Mouse (Mus musculus): Measurements from ENCODE around the gene Grifin.

The Grifin gene

DNA sequence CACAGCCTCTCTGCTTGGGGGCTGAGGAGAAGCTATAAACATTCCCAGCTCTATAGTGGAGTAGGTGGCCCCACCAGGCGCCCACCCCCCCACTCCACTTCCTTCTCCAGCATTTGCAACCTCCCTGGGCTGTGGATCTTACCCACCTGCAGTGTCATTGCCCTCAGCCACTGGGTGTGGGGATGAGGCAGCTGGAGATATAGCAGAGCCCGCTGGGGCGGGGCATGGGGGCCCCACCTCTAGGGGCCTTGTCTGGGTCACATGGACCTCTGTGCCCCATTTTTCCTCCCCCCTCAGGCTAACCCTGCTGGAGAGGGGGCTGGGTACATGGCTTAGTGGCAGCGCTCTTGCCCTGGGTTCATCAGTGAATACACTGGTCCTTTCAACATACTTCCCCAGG, at the start of gene Grifin:
TSS of gene Grifin (minus strand) at position 176 of the 400 bp plus-strand sequence.
- no peak for DNase-seq

DNA sequence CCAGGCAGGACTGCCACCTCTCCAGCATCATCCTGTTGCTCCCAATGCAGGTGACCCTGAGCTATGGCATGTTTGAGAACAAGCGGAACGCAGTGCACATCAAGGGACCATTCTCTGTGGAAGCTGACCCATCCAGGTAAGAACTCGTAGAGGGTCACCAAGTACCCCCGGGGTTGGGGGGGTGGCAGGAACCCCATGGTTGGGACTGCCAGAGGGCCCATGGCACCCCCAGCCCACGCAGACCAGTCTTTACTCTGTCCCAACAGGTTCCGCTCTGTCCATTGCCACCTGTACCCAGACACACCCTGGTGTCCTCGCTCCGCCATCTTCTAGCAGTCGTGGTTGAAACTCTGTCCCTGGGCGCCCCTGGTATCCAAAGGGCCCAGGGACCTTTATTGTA, 49.3 kb upstream of the Grifin start:
- no peak for DNase-seq

DNA sequence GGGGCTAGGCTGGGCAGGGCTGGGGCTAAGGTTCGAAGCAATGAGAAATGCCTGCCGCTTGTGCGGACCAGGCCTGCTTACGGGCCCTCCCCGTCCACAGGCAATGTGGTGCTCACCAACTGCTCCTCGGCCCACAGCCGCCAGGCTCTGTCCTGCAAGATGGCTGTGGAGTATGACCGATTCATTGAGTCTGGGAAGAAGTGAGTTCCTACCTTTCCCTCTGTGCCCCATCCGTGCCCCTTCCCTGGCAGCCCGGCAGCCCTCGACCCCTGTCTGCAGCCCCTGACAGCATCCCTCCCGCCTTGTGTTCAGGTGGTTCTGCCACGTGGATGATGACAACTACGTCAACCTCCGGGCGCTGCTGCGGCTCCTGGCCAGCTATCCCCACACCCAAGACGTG, 47.3 kb upstream of the Grifin start:
- DNase-seq, result peak in 1 of 2 experiments; percentile 16

DNA sequence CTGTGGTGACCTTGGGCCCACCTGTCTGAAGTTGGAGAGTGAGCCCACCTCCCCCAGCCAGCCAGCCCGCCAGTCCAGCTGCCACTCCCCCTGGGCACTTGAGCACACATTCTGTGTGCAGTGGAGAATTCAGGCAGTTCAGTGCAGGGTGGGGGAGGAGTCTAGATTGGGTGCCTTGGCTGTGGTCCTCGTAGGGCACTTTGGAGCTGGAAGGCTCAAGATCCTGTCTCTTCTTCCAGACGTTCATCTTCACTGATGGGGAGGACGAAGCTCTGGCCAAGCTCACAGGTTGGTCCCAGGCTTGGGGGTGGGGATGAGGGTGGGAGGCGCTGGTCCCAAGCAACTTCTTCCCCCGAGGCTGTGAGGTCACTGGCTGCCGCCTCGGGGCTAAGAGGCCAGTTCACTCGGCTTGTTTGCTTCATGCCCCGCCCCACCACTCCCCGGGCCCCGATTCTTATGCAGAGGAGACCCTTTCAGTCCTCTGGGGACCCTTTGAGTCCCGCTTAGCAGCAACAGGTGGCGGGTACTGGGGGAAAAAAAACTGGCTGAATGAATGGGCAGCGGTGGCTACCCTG, 46.8 kb upstream of the Grifin start:
- DNase-seq, result no peak

GRCm38 (mm10) chr5:140611021-140611583, 46.2 kb upstream of the Grifin start:
- peak; percentile 83 to 89 for DNase-seq

GRCm38 (mm10) chr5:140610273-140611011, 45.6 kb upstream of the Grifin start:
- DNase-seq, result peak; percentile 72 to 84

- DNase-seq, result peak; percentile 58 to 66
These were observed 44.8 kb upstream of the Grifin start for GRCm38 (mm10) chr5:140609511-140610272.

DNA sequence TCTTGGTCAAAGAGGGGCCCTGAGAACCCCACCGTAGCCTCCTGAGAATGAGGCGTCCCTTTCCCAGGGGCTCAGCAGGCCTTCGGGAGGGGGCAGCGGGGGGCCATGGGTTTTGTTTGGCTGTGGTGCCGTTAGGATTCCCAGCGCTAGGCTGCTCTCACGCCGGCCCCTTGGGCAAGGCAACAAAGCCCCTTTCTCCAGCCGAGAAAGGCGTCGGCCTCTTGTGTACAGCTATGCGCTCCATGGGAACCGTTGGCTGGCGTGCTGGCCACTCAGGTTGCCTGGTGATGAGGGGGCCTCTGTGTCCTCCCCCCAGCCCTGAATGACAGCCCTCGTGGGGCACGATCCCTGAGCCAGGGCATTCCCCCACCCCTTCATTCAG, 43.8 kb upstream of the Grifin start:
- DNase-seq, result no peak

DNA sequence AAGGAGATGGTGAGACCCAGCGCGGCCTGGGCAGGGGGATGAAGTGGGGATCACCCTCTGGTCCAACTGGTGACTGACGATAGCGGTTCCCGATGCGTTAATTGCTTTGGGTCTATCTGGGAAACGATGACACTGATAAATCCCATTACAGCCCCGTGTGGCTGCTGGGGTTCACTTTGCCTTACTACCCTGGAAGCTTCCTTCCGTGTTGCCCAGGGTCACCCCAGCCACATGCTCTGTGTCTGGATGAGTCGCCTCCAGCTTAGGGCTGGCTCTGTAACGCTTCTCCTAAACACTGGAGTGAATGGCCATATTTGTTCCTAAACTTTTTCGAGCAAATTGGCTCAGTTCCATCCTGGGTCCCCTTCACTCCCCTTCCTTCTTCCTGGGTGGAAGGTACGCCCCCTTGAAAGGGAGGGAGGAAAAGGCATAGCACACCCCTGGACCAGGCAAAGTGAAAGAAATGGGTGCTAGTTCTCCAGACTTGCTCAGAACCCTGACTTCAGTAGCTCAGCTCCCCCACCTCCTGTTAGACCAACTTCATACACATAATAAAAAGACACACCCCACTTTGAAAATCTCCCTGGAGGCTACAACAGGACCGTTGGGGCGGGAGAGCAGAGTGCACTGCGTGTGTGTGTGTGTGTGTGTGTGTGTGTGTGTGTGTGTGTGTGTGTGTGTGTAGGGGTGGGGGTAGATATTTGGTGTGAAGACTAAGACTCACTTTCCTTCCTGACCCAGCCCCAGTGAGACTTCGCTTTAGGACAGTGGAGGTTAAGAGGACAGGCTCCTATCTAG, 43.2 kb upstream of the Grifin start:
- peak in 1 of 2 experiments; percentile 56 for DNase-seq

DNA sequence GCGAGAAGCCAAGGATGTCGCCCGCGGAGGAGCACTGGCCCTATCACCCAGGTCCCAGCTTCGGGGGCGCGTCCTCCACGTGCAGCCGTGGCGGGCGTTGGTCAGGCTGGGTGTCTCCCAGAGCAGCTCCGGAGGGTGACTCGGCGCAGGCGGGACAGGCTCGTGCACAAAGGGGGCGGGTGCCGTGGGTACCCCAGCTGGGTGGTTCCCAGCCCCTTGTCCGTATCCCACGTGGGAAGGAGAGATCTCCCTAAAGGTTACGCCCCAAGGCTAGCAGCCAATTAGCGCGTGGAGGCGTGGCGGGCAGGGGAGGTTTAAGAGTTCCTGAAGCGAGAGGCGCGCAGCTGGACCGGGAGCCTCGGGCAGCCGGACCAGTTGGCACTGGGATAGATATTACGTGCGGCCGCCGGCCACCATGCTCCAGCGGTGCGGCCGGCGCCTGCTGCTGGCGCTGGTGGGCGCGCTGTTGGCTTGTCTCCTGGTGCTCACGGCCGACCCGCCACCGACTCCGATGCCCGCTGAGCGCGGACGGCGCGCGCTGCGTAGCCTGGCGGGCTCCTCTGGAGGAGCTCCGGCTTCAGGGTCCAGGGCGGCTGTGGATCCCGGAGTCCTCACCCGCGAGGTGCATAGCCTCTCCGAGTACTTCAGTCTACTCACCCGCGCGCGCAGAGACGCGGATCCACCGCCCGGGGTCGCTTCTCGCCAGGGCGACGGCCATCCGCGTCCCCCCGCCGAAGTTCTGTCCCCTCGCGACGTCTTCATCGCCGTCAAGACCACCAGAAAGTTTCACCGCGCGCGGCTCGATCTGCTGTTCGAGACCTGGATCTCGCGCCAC, 42.3 kb upstream of the Grifin start, which contains the start of gene Lfng:
TSS of gene Lfng (plus strand) at position 320 of the 835 bp plus-strand sequence.
- DNase-seq, result peak; percentile 95 to 97

DNA sequence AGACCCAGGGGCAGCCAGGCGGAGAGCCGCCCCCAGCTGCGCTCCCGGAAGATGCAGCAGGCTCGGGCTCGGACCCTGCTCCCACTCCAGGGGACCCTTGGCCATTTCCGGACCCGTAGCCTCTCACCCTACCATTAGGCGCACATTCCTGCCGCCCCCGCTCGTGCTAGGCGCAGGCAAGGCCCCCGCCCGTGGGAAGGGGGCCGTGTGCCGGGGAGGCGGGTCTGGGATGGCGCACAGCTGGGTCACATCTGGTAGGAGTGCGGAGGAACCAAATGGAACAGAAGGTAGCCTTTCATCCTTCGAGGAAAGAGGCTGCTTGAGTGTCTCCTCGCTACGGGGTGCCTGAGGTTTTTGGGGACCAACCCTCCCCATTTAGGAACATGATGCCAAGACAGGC, 41.5 kb upstream of the Grifin start:
- peak; percentile 78 to 85 for DNase-seq

DNA sequence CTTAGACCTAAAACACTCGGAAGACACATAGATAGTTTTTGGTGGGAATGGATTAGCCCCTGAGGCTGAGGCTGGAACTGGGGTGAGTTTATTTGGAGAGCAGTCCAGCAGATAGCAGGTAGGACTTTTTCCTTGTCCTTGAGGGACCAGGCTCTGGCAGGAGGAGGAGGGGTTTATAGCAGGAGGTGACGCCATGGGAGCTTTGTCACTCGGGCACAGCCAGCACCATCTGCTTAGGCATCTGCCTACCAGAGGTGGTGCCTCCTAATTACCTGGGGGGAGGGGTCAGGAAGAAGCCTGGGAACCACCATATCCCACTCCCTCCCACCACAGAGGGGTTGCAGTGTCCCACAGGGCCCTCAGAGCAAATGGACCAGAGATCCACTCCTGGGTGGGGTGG, 40.4 kb upstream of the Grifin start:
- DNase-seq, result peak in 1 of 2 experiments; percentile 60

DNA sequence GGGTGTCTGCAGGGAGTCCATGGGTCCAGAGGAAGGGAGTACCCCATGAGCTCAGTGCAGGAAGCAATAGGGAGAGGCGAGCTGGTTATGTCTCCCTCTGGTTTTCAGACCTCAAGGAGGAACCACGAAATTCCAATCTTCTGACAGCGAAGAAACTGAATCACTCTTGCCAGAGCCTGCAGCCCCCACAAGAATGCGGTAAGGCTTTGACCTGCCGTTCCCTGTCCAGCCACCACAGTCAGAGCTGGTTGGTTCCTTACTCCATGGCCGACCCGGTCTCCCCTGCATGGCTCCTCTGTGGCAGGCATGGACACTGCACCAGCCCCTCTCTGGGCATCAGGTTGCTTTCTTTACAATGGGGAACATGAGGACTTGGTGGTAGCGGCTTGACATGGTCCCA, 39.5 kb upstream of the Grifin start:
- DNase-seq, result peak in 1 of 2 experiments; percentile 66

DNA sequence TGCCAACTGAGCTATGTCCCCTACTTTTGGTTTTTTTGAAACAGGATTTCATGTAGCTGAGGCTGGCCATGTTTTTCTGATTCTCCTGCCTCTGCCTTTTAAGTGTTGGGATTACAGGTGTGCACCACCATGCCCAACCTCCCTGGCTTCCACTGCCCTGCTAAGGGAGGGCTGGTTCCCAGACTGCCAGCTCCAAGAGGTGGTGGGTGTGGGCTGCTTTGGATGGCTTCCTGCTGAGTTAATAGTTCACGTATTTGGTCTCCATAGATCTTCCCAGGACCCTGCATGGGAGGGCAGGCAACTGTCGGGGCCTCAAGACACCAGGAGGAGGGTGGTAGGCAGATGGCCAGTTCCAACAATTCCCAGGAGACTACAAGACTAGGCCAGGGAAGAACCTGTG, 37.7 kb upstream of the Grifin start:
- DNase-seq, result peak in 1 of 2 experiments; percentile 69

DNA sequence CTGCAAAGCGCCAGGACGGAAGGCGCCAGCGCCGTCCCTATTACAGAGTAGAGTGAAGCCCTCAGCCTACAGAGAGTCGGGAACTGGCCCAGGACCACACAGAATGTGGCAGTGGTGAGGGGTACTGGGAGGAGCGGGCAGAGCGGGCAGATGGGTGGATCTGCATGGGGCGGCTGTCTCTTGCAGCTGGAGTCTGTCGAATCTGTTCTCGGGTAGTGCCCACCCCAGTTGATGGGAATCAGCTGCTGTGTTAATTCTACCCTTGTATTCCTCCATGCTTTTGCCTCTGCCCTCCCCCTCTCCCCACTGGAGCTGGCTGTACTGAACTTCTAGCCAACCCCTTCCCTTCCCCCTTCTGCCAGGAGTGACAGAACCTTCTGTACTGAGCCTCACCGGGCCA, 36.8 kb upstream of the Grifin start:
- peak in 1 of 2 experiments; percentile 46 for DNase-seq

DNA sequence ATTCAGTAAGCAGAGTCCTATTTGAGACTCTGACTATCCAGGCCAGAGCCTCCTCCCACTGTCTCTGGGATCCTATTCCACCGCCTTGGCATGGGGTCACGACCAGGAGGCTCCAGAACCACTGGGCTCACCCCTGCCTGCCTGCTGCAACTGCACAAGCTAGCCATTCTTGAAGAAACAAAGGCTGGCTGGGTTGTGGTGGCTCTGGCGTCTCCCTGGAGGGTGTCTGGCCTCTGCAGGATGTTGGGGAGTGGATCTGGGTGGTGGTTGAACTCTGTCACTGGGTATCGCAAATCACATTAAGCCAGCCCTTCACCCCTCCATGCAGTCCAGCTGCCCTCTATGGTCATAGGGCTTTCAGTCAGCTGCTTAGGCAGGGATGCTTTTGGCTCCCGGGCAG, 35.1 kb upstream of the Grifin start:
- peak in 1 of 2 experiments; percentile 24 for DNase-seq

- no peak for DNase-seq
These were observed 32.9 kb upstream of the Grifin start for GRCm38 (mm10) chr5:140597787-140598186.

DNA sequence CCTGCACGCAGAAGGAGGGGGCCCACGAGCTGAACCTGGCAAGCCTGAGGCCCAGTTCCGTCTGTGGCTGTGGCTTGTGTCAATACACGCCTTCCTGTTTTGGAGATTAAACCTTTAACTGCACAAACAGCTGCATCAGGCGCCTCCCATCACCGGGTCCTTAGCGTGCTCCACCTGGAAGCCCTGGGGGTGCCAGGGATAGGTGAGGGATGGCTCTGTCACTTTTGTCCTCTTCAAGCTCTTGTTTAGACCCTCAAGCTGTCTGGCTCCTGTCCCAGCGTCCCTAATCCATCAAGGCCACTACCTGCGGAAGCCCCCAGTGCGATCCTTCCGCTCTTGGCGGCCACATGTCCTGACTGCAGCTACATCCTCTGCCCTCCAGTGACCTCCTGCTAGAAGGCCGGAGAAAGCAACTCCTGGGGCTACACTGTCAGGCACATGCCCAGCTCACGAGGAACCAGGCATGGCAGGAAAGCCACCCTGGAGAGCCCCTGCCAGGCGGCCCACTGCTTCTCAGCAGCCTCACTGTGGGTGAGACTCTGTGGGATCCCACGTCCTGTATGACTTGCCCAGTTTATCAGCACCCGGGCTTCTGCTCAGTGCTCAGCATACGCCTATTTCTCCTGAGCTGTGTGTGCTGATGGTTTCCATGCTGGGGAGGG, 32.2 kb upstream of the Grifin start:
- DNase-seq, result peak; percentile 63 to 71

- DNase-seq, result peak in 1 of 2 experiments; percentile 15
These were observed 31.6 kb upstream of the Grifin start for GRCm38 (mm10) chr5:140596426-140596825.

DNA sequence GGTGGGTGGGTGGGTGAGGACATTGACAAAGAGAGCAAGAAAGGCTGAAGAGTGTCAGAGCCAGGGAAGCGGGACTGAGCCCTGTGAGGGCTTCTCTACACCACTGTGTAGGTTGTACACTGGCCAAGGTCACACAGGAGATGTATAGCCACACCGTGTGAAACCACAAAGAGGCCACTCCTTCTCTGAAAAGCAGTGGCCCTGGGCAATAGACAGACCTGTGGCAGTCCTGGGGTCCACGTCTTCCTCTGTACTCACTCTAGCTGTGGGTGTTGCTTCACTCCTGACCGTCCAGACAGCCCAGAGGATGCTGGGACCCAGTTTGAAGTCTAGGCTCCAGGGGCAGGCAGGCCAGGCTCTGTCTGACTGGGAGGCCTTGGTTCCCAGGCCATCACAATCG, 30.0 kb upstream of the Grifin start:
- no peak for DNase-seq

Data from kidney, postnatal 4 days (tissue).